Mouse (Mus musculus) natural killer cell, adult 2 months (primary cell): ENCODE results near the gene Ccdc125.
"Not testable (repeated sequence)": the region's sequence is repeated elsewhere in the genome, so short reads cannot be mapped to it uniquely, and the experiment has no call there.

Experiments
- DNase-seq, 2 experiments: peaks; one replicate each; pipeline ENCODE4 v3.0.0; 2022; ENCODE audit warnings: low spot score in 2 of 2

The Ccdc125 gene

DNA sequence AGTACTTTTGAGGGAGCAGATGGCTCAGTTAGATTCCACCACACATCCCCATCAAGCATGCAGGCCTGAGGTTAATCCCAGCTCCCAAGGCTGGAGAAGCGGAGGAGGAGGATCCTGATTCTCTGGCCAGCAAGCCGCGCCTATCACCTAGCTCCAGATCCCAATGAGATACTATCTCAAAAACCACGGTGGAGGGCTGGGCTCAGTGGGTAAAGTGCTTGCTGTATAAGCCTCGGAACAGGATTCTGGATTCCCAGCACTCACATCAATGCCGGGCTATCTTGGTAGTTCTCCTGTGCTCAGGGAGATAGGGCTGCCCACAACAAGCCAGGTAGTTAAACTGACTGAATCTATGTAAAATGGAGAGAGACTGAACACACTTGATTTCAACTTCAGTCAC lies 46.0 kb downstream of the Ccdc125 start:
- DNase-seq: no peak

DNA sequence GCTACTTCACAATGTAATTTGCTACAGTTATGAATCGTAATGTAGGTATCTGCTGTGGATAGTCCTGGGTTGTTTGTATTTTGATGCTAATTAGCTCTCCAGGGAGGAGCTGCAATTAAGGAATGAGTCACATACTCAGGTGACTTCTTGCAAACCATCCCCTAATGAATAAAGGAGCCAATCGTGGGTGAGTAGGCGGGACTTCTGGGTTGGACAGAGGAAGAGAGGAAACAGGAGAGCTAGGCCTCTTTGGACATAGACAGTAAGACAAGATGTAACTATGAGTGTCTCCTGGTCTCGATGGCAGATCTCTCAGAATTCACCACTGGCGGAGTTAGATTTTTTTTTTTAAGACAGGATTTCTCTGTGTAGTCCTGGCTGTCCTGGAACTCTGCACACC lies 52.1 kb downstream of the Ccdc125 start:
- no peak for DNase-seq

DNA sequence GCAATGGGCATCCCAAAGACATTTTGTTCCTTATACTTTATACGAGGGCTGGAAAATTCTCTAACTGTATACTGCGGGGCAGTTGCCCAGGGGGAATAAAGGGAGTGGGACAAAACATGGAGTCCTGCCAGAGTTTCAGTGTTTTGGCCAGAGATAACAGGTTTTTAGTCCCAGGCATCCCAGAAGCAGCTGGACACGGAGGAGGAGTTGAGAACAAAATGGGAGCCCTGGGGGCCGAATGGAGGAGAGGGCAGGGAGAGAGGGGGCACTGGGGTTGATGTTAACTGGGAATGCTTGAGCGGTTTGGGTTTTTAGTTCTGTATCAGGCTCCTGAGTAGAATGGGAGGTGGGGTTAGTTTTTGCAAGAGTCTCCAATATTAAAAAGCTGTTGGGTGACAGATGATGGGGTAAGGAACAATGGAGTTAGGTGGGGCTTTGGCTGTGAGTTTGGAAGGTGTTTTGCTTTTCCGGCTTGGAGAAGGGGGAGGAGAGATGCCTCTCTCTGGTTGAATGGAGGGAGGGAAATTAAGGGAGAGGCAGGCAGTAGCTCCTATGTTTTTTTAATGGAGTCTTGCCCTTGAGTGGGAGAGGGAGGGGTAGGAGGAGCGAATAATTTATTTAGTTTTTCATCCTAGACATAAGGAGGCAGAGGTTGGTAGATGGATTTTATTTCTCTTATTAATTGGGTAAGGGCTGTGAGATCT lies 54.7 kb downstream of the Ccdc125 start:
- no peak for DNase-seq

DNA sequence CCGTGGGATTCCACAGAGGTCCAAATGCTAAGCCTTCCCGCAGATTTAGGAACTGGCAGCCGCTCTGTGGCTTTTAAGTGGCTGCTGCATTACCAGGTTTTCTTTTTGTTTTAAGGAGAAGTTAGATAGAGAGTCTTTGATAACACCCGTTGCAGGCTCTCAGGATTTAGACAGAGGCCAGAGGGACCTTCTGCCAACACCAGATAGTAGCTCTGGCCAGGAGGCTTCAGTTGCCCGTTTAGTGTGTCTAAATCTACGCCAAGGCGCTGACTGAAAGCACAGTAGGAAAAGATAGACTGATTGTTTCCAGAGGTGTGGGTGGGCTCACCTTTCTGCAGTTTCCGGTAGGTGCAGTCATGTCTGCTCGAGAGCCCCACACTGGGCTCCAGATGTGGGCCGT lies 55.7 kb downstream of the Ccdc125 start:
- DNase-seq: no peak

DNA sequence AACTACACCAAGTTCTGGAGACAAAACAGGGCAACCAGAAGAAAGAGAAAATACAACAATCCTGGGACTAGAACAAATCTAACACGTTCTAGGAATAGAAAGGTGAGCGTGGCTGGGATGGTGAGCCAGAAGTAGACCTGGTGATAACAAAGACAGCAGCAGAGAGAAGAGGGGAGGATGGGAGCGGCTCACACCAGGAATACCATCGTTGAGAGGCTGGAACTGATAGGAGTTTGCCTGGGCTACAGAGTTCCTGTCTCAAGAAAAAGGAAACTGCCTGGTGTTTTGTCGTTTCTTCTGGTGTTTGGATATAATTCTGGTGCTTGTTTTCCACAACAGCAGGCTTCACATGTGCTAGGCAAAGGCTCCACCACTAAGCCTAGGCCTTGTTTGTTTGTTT lies 58.6 kb downstream of the Ccdc125 start:
- DNase-seq: no peak

DNA sequence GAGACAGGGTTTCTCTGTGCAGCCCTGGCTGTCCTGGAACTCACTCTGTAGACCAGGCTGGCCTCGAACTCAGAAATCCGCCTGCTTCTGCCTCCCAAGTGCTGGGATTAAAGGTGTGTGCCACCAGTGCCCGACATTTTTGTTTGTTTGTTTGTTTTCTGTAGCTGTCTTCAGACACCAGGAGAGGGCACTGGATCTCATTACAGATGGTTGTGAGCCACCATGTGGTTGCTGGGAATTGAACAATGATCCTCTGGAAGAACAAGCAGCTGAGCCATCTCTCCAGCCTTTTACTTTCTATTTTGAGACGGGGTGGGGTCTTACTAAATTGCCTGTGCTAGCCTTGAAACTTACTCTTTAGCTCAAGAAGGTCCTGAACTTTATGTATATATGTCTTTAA lies 59.0 kb downstream of the Ccdc125 start:
- DNase-seq: not testable (repeated sequence)

DNA sequence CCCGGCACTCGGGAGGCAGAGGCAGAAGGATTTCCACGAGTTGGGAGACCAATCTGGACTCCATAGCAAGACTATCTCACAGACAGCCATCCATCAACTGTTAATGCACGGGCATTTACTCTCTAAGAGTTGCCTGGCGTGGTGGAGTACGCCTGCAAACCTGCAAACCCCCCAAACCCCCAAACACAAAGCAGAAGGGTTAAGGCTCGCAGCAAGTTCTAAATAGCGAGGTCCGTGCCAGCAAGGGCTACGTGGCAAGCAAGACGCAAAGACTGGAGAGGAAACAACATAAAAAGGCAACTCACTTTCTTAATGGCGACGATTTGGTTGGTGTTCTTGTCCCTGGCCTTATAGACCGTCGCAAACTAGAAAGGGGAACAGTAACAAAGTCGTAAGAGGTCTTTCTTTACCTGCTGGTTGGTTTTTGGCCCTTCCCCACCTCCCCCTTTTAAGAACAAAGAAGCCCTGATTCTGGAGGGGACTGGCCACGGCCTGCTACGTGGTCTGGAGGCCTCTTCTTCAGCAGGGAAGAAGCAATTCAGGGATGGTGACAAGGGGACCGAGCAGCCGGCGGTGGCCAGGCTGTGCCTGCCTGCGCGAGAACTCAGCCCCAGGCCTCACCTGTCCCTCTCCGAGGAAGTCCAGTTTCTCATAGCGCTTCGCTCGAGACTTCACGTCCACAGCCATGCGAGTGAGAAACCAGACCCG lies 60.8 kb downstream of the Ccdc125 start:
- DNase-seq: peak in 1 of 2 experiments; percentile 9

DNA sequence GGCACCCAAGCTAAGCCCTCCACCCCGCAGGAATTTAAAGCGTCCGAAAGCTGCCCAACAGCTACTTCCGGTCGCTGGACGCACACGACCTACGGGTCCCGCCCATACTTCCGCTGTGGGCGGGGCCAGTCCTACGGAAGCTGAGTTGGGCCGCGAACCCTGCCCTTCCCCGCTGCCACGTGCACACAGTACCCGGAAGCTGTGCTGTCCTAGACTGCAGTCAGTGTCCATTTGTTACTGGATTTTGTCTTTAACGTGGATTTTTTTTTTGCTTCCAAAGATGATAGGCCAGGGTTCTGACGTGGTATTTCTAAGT lies 61.3 kb downstream of the Ccdc125 start, which contains the start of gene Cdk7:
TSS of gene Cdk7 (minus strand) at position 79 of the 316 bp plus-strand sequence.
- peak; percentile 86 to 91 for DNase-seq

DNA sequence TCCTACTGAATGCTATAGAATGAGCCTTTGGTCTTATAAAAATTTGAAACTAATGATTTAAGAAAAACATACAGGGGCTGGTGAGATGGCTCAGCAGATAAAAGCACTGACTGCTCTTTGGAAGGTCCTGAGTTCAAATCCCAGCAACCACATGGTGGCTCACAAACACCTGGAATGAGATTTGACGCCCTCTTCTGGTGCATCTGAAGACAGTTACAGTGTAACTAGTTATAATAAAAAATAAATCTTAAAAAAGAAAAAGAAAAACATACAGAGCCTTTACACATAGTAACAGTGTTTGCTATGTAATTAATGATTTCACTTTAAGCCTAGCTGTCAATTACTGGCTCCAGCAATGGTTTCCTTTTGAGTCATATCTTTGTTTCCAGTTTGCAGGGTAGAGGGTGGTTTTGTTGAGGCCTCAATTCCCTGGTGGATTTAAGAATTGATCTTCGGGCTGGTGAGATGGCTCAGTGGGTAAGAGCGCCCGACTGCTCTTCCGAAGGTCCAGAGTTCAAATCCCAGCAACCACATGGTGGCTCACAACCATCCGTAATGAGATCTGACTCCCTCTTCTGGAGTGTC lies 62.0 kb downstream of the Ccdc125 start:
- DNase-seq: not testable (repeated sequence)

DNA sequence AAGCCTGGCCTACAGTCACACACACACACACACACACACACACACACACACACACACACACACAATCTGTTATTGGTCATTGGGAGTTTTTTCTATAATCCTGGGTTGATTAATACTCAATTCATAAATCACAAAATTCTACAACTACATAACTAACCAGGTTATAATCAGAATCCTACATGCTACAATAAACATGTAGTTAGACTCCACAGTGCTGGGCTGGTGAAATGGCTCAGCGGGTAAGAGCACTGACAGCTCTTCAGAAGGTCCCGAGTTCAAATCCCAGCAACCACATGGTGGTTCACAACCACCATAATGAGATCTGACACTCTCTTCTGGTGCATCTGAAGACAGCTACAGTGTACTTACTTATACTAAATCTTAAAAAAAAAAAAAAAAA lies 63.2 kb downstream of the Ccdc125 start:
- no peak for DNase-seq

DNA sequence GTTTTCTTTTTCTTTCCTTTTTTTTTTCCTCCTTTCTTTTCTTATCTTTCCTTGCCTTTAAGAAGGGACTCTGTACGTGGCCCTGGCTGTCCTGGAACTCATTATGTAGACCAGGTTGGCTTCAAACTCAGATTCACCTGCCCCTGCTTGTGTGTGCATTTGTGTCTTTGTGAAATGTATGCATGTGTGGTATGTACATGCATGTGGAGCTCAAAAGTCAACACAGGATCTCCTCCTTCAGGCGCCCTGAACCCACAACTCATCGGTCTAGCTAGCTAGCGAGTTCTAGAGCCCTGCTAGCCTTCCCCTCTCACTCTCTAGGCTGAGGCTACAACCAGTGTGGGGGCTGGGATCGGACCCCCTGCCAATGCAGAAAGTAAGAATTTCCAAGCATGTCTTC lies 73.3 kb downstream of the Ccdc125 start:
- no peak for DNase-seq

DNA sequence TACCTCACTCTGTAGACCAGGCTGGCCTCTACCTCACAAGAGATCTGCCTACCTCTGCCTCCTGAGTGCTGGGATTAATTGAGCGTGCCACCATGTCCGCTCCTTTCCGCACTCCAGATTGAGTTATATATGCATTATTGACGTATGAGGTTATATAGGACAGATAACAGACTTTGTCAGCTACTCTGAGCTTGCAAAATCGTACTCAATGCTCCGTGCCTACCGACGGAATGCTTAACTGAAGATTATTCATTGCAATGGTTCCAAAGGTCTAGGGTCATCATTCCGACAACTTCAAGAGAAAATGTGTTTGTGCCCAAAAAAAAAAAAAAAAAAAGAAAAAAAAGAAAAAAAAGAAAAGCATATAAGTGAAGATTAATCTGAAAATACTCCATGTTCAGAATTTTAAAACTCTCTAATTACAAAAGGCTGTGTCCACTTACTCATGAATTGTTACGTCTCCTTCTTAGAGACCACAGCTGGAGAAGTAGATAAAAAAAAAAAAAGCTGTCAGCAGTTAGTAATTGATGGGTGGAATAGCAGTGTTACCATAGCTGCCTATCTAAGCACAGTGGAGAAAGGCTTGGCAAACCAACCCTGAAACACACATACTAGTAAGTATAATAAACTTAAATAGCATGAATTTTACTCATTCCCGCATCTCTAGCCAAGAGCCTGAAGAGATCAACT lies 74.0 kb downstream of the Ccdc125 start:
- DNase-seq: no peak

DNA sequence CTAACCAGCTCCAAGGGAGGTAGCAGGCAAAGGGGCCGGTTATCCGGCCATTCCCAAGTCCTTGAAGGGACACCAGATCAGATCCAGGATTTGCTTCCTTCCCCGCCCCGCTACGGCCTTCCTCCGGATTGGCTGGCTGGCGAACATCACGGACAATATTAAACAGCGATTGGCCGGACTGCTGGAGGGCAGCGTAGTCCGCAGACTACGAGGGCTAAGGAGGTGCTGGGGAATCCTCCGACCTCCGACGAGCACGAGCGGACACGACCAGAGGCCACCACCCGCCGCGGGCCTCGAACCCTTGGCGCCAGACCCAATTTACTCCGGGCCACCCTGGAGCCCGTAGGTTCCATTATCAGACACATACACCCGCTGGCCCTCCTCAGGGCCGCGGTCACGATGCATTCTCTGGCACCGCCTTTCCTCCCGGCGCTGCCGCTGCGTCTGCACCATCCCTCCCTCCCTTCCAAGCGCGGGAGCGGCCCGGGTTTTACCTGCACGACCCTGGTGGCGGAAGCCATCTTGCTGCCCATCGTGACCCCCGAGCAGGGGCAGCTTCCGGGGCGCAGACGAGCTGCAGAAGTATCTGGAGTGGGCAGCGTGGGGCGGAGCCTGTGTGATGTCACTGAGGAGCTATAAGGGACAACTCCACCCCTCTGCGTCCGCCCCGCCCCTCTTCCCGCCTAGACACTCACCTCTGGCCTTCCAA lies 74.7 kb downstream of the Ccdc125 start, which contains the start of gene Mrps36:
TSS of gene Mrps36 (minus strand) at position 624 of the 709 bp plus-strand sequence.
- DNase-seq: peak; percentile 88 to 90

DNA sequence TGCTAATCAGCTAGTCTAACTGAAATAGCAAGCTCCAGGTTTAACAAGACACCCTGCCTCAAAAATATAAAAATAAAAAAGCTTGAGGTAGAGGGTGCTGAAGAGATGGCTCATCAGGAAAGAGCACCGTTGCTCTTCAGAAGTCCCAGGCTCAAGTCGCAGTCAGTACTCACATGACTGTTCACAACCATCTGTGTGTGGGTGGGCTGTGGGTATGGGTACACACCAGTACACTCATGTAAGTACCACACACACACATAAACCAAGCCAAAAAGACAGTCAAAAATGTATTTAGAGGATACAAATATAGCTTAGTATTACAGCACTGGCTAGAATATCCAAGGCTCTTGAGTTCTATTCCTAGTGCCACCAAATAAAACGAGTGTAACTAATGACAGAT lies 76.6 kb downstream of the Ccdc125 start:
- DNase-seq: no peak
